Mouse (Mus musculus) liver, embryonic 13.5 days (tissue): ENCODE data around the gene Gm5678. TPM values are rescaled to one million over a fixed set of nuclear protein-coding genes. Genes with fewer than 3 reads are reported as not detected.

Source experiments
- ATAC-seq: fragments of 200-750 bp; cut with Nextera tagmentation; 2 replicates; pipeline ENCODE4 v1.8.0; 2017; ENCODE audit warnings: low read depth, mild to moderate bottlenecking, moderate number of reproducible peaks, moderate library complexity
- DNase-seq: peaks from one replicate; pipeline ENCODE4 v3.0.0; 2022
- H3K27ac ChIP-seq: fragments of 300-500 bp; sonication (generic); 2 replicates; pipeline ENCODE4 v1.5.1; 2015; ENCODE audit warnings: moderate library complexity, mild to moderate bottlenecking, inconsistent platforms
- H3K27me3 ChIP-seq: fragments of 300-500 bp; sonication (generic); 2 replicates; pipeline ENCODE4 v1.6.1; 2015; ENCODE audit warnings: mild to moderate bottlenecking, inconsistent platforms
- H3K36me3 ChIP-seq: fragments of 300-500 bp; sonication (generic); 2 replicates; pipeline ENCODE4 v1.6.1; 2015; ENCODE audit warnings: mild to moderate bottlenecking, inconsistent platforms
- H3K4me1 ChIP-seq: fragments of 300-500 bp; sonication (generic); replicated peaks from 2 replicates; pipeline ENCODE4 v1.6.1; 2015; ENCODE audit warnings: inconsistent platforms
- H3K4me2 ChIP-seq: fragments of 300-500 bp; sonication (generic); 2 replicates; pipeline ENCODE4 v1.6.1; 2015; ENCODE audit warnings: inconsistent platforms, mild to moderate bottlenecking, moderate library complexity
- H3K4me3 ChIP-seq: fragments of 300-500 bp; sonication (generic); replicated peaks from 2 replicates; pipeline ENCODE4 v1.5.1; 2015; ENCODE audit warnings: mild to moderate bottlenecking, inconsistent platforms
- H3K9ac ChIP-seq: fragments of 300-500 bp; sonication (generic); 2 replicates; pipeline ENCODE4 v1.6.1; 2015; ENCODE audit warnings: mild to moderate bottlenecking, inconsistent platforms
- H3K9me3 ChIP-seq: fragments of 300-500 bp; sonication (generic); replicated peaks from 2 replicates; pipeline ENCODE4 v1.6.1; 2016; ENCODE audit warnings: inconsistent platforms
- WGBS: fragments of 180-500 bp; shearing (Covaris S2); methylation state at CpG from one replicate; pipeline ENCODE4 v1.1.7; 2015; ENCODE audit not compliant: insufficient replicate concordance; 5-methylcytosine and 5-hydroxymethylcytosine counted together
- polyA plus RNA-seq: library from polyadenylated mRNA; unstranded; fragments of >200 nt; fragmentation: Nextera tagmentation; extraction: Ambion mirVana; gene quantifications from 2 replicates; pipeline ENCODE4 v1.2.1, GENCODE M21; 2015

Gene Gm5678
- polyA plus RNA-seq, 1 experiment from 2014 or later, result not detected

- no peaks in the 10 kb centered on the region for H3K9me3 ChIP-seq
- no peak overlapping the region for H3K9ac ChIP-seq
- H3K4me3 ChIP-seq, result no peak overlapping the region
- H3K27ac ChIP-seq, result no peak overlapping the region
- ATAC-seq, result no peak
- H3K27me3 ChIP-seq, result no peaks in the 10 kb centered on the region
- H3K4me1 ChIP-seq, result peaks cover 2% of the 10 kb centered on the region
- no peak overlapping the region for H3K4me2 ChIP-seq
- DNase-seq, result no peak
- H3K36me3 ChIP-seq, result peaks cover 34% of the 10 kb centered on the region
- 78% methylated on average over 8 of the region's 8 CpGs for WGBS
These were observed 34.5 kb upstream of the Gm5678 start for GRCm38 (mm10) chr16:93593406-93593805.

- no peak for DNase-seq
- peaks cover 12% of the 10 kb centered on the region for H3K4me1 ChIP-seq
- H3K9me3 ChIP-seq, result no peaks in the 10 kb centered on the region
- no peaks in the 10 kb centered on the region for H3K27me3 ChIP-seq
- no peak for ATAC-seq
- no peak overlapping the region for H3K4me2 ChIP-seq
- 83% methylated on average over 10 of the region's 10 CpGs for WGBS
- H3K36me3 ChIP-seq, result peaks cover 34% of the 10 kb centered on the region
- no peak overlapping the region for H3K9ac ChIP-seq
- H3K27ac ChIP-seq, result no peak overlapping the region
- no peak overlapping the region for H3K4me3 ChIP-seq
These were observed 33.4 kb upstream of the Gm5678 start for GRCm38 (mm10) chr16:93594448-93594847.

GRCm38 (mm10) chr16:93595766-93596165 is 32.1 kb upstream of the Gm5678 start:
- 74% methylated on average over 5 of the region's 5 CpGs for WGBS
- H3K9me3 ChIP-seq, result no peaks in the 10 kb centered on the region
- H3K4me2 ChIP-seq, result no peak overlapping the region
- H3K4me1 ChIP-seq, result peaks cover 19% of the 10 kb centered on the region
- no peak for ATAC-seq
- no peaks in the 10 kb centered on the region for H3K27me3 ChIP-seq
- no peak overlapping the region for H3K4me3 ChIP-seq
- no peak for DNase-seq
- H3K9ac ChIP-seq, result no peak overlapping the region
- H3K27ac ChIP-seq, result no peak overlapping the region
- peaks cover 24% of the 10 kb centered on the region for H3K36me3 ChIP-seq

GRCm38 (mm10) chr16:93596807-93597206 is 31.1 kb upstream of the Gm5678 start:
- ATAC-seq (no peak), DNase-seq (no peak)
- WGBS, result 83% methylated on average over 7 of the region's 7 CpGs
- H3K4me2 ChIP-seq, result no peak overlapping the region
- H3K36me3 ChIP-seq, result peaks cover 20% of the 10 kb centered on the region
- H3K4me1 ChIP-seq, result peaks cover 19% of the 10 kb centered on the region
- H3K4me3 ChIP-seq, result no peak overlapping the region
- no peak overlapping the region for H3K9ac ChIP-seq
- no peaks in the 10 kb centered on the region for H3K27me3 ChIP-seq
- H3K27ac ChIP-seq, result no peak overlapping the region
- H3K9me3 ChIP-seq, result no peaks in the 10 kb centered on the region

GRCm38 (mm10) chr16:93597551-93597950 is 30.3 kb upstream of the Gm5678 start:
- no peak for DNase-seq
- Histone ChIP-seq H3K4me3 (no peak overlapping the region), H3K36me3 (peaks cover 20% of the 10 kb centered on the region), H3K4me2 (no peak overlapping the region), H3K9me3 (no peaks in the 10 kb centered on the region), H3K9ac (no peak overlapping the region), H3K27me3 (no peaks in the 10 kb centered on the region), H3K27ac (no peak overlapping the region), H3K4me1 (peaks cover 22% of the 10 kb centered on the region)
- ATAC-seq, result no peak
- 85% methylated on average over 9 of the region's 9 CpGs for WGBS

GRCm38 (mm10) chr16:93599461-93599860 is 28.4 kb upstream of the Gm5678 start:
- no peak overlapping the region for H3K4me3 ChIP-seq
- H3K27ac ChIP-seq, result peak overlapping the region; percentile 19; the same call in 1 of the 2 replicates
- H3K36me3 ChIP-seq, result peaks cover 16% of the 10 kb centered on the region
- no peaks in the 10 kb centered on the region for H3K9me3 ChIP-seq
- ATAC-seq, result peak; percentile 50
- H3K4me1 ChIP-seq, result peaks cover 36% of the 10 kb centered on the region
- 52% methylated on average over 6 of the region's 6 CpGs for WGBS
- no peak for DNase-seq
- no peak overlapping the region for H3K9ac ChIP-seq
- no peaks in the 10 kb centered on the region for H3K27me3 ChIP-seq
- H3K4me2 ChIP-seq, result peak overlapping the region; percentile 52

GRCm38 (mm10) chr16:93603439-93604212 is 24.3 kb upstream of the Gm5678 start, which contains the start of gene Setd4:
TSS of gene Setd4 (minus strand) at chr16:93604063.
- peaks cover 12% of the 10 kb centered on the region for H3K27me3 ChIP-seq
- WGBS, result 2% methylated on average over 55 of the region's 55 CpGs
- H3K9ac ChIP-seq, result peak within 1 kb of the TSS; percentile 86
- peaks cover 2% of the 10 kb centered on the region for H3K36me3 ChIP-seq
- H3K27ac ChIP-seq, result peak within 1 kb of the TSS; percentile 84
- peak within 1 kb of the TSS; percentile 78 for H3K4me3 ChIP-seq
- DNase-seq, result peak; percentile 83
- peak; percentile 88 for ATAC-seq
- H3K4me1 ChIP-seq, result peaks cover 48% of the 10 kb centered on the region
- H3K9me3 ChIP-seq, result no peaks in the 10 kb centered on the region
- peak within 1 kb of the TSS; percentile 87 for H3K4me2 ChIP-seq

- H3K27ac ChIP-seq, result peak overlapping the region; percentile 84; the same call in 1 of the 2 replicates
- ATAC-seq (no peak), DNase-seq (no peak)
- peaks cover 45% of the 10 kb centered on the region for H3K4me1 ChIP-seq
- no peaks in the 10 kb centered on the region for H3K36me3 ChIP-seq
- peak overlapping the region; percentile 78 for H3K4me3 ChIP-seq
- no peaks in the 10 kb centered on the region for H3K9me3 ChIP-seq
- 10% methylated on average over 16 of the region's 16 CpGs for WGBS
- H3K9ac ChIP-seq, result peak overlapping the region; percentile 86
- H3K4me2 ChIP-seq, result peak overlapping the region; percentile 87
- H3K27me3 ChIP-seq, result peaks cover 12% of the 10 kb centered on the region
These were observed 23.4 kb upstream of the Gm5678 start for GRCm38 (mm10) chr16:93604481-93604969.

- 0 out of 2 replicates have a peak, but pooled peaks cover 2% of the 10 kb centered on the region for H3K36me3 ChIP-seq
- H3K27me3 ChIP-seq, result peaks cover 12% of the 10 kb centered on the region
- peak within 1 kb of the TSS; percentile 78 for H3K4me3 ChIP-seq
- H3K4me1 ChIP-seq, result peaks cover 39% of the 10 kb centered on the region
- H3K27ac ChIP-seq, result no peak within 1 kb of the TSS
- DNase-seq (no peak), ATAC-seq (no peak)
- WGBS, result 62% methylated on average over 4 of the region's 4 CpGs
- peak within 1 kb of the TSS; percentile 86 for H3K9ac ChIP-seq
- H3K9me3 ChIP-seq, result no peaks in the 10 kb centered on the region
- peak within 1 kb of the TSS; percentile 87 for H3K4me2 ChIP-seq
These were observed 22.3 kb upstream of the Gm5678 start, which contains the start of gene Cbr1 for GRCm38 (mm10) chr16:93605553-93605952. TSS of gene Cbr1 (plus strand) at chr16:93605853.

- peaks cover 4% of the 10 kb centered on the region; the same call in 1 of the 2 replicates for H3K36me3 ChIP-seq
- peaks cover 39% of the 10 kb centered on the region for H3K4me1 ChIP-seq
- H3K9me3 ChIP-seq, result no peaks in the 10 kb centered on the region
- 72% methylated on average over 7 of the region's 7 CpGs for WGBS
- no peak overlapping the region for H3K9ac ChIP-seq
- H3K4me2 ChIP-seq, result no peak overlapping the region
- peaks cover 12% of the 10 kb centered on the region for H3K27me3 ChIP-seq
- ATAC-seq (no peak), DNase-seq (no peak)
- H3K4me3 ChIP-seq, result no peak overlapping the region
- no peak overlapping the region for H3K27ac ChIP-seq
These were observed 21.8 kb upstream of the Gm5678 start for GRCm38 (mm10) chr16:93606146-93606545.

GRCm38 (mm10) chr16:93607669-93608101 is 20.2 kb upstream of the Gm5678 start:
- WGBS, result under 1% methylated on average over 32 of the region's 32 CpGs
- ATAC-seq (peak; percentile 35; the same call in 1 of the 2 replicates), DNase-seq (peak; percentile 83)
- Histone ChIP-seq H3K4me2 (peak overlapping the region; percentile 95), H3K4me1 (peaks cover 34% of the 10 kb centered on the region), H3K27ac (peak overlapping the region; percentile 24; the same call in 1 of the 2 replicates), H3K36me3 (peaks cover 5% of the 10 kb centered on the region; the same call in 1 of the 2 replicates), H3K27me3 (peaks cover 12% of the 10 kb centered on the region), H3K9ac (peak overlapping the region; percentile 79), H3K4me3 (peak overlapping the region; percentile 70), H3K9me3 (no peaks in the 10 kb centered on the region)
